In genomic region chr7:122352566-122353277, GRCm38 (mm10) we compare ENCODE assay signal across 8 mouse cellular contexts.
DNase-seq lines count a peak whose midpoint lies in the region; ATAC-seq and TF ChIP-seq lines count a peak whose summit lies in the region.

No protein-coding gene starts in this region.

- H3K4me3 ChIP-seq in liver, embryonic 13.5 days (replicated peaks) = no peak overlapping the region
- H3K4me3 ChIP-seq in liver, embryonic 12.5 days = no peak overlapping the region
- H3K4me3 ChIP-seq in forebrain, embryonic 16.5 days (replicated peaks; ENCODE audit: low read length) = no peak overlapping the region
- no peak overlapping the region for H3K4me3 ChIP-seq in midbrain, embryonic 10.5 days
- no peak overlapping the region for H3K4me3 ChIP-seq in thymus, adult 2 months (ENCODE audit: control insufficient read depth, insufficient read depth, low read length)

- 61% methylated on average over 12 of the region's 12 CpGs for WGBS in liver, embryonic 13.5 days (ENCODE audit: insufficient replicate concordance)
- 64% methylated on average over 12 of the region's 12 CpGs for WGBS in liver, embryonic 12.5 days (ENCODE audit: insufficient replicate concordance)
- 30% methylated on average over 12 of the region's 12 CpGs for WGBS in forebrain, embryonic 16.5 days
- WGBS in midbrain, embryonic 10.5 days = 78% methylated on average over 12 of the region's 12 CpGs
- WGBS in thymus, adult 2 months = 11% methylated on average over 12 of the region's 12 CpGs

- TF ChIP-seq CTCF in thymus, adult 2 months (IDR thresholded peaks at IDR 0.05; ENCODE audit: borderline replicate concordance, control insufficient read depth, extremely low read depth, insufficient read depth, low read length, poor library complexity) = no peak

- no peaks in the 10 kb centered on the region for H3K4me1 ChIP-seq in liver, embryonic 13.5 days (replicated peaks)
- H3K4me1 ChIP-seq in liver, embryonic 12.5 days = no peaks in the 10 kb centered on the region
- H3K4me1 ChIP-seq in forebrain, embryonic 16.5 days (replicated peaks; ENCODE audit: control insufficient read depth, insufficient read depth, low read length) = peaks cover 11% of the 10 kb centered on the region
- peaks cover 14% of the 10 kb centered on the region for H3K4me1 ChIP-seq in midbrain, embryonic 10.5 days
- H3K4me1 ChIP-seq in thymus, adult 2 months (replicated peaks; ENCODE audit: control insufficient read depth, insufficient read depth, low read length) = peaks cover 54% of the 10 kb centered on the region

- ATAC-seq in liver, embryonic 13.5 days (ENCODE audit: low read depth) = peak; percentile 45; the same call in 1 of the 2 replicates
- no peak; the same call in 1 of the 2 replicates for ATAC-seq in liver, embryonic 12.5 days
- ATAC-seq in forebrain, embryonic 16.5 days = peak; percentile 82
- no peak for ATAC-seq in granulocyte monocyte progenitor cell, adult 5-6 weeks (replicated peaks; ENCODE audit: poor library complexity, severe bottlenecking)

- peak; percentile 0 for DNase-seq in liver, embryonic 13.5 days
- no peak for DNase-seq in midbrain, embryonic 10.5 days (ENCODE audit: low spot score)
- DNase-seq in thymus, adult 2 months = peak; percentile 84
- DNase-seq in adrenal gland, adult 8-10 months = no peak
- no peak for DNase-seq in left cerebral cortex, adult 9 months (ENCODE audit: low spot score in 2 of 2)

- H3K27me3 ChIP-seq in liver, embryonic 13.5 days = no peaks in the 10 kb centered on the region
- H3K27me3 ChIP-seq in liver, embryonic 12.5 days (replicated peaks) = no peaks in the 10 kb centered on the region
- no peaks in the 10 kb centered on the region for H3K27me3 ChIP-seq in forebrain, embryonic 16.5 days (replicated peaks; ENCODE audit: control insufficient read depth, insufficient read depth, low read length)
- H3K27me3 ChIP-seq in midbrain, embryonic 10.5 days (ENCODE audit: low read depth, poor library complexity, severe bottlenecking) = no peaks in the 10 kb centered on the region
- no peaks in the 10 kb centered on the region; the same call in 1 of the 2 replicates for H3K27me3 ChIP-seq in thymus, adult 2 months (ENCODE audit: control insufficient read depth, insufficient read depth, low read length)

- no peak overlapping the region for H3K9ac ChIP-seq in liver, embryonic 13.5 days
- no peak overlapping the region for H3K9ac ChIP-seq in liver, embryonic 12.5 days
- H3K9ac ChIP-seq in forebrain, embryonic 16.5 days (replicated peaks; ENCODE audit: low read depth, low read length) = no peak overlapping the region

- no peaks in the 10 kb centered on the region for H3K9me3 ChIP-seq in liver, embryonic 13.5 days (replicated peaks)
- no peaks in the 10 kb centered on the region for H3K9me3 ChIP-seq in liver, embryonic 12.5 days (replicated peaks)
- no peaks in the 10 kb centered on the region for H3K9me3 ChIP-seq in forebrain, embryonic 16.5 days (ENCODE audit: control insufficient read depth, low read length)
- H3K9me3 ChIP-seq in midbrain, embryonic 10.5 days (replicated peaks) = no peaks in the 10 kb centered on the region

- no peak overlapping the region for H3K27ac ChIP-seq in liver, embryonic 13.5 days
- H3K27ac ChIP-seq in liver, embryonic 12.5 days = no peak overlapping the region
- H3K27ac ChIP-seq in forebrain, embryonic 16.5 days (ENCODE audit: low read length) = peak overlapping the region; percentile 56
- peak overlapping the region; percentile 18 for H3K27ac ChIP-seq in midbrain, embryonic 10.5 days (replicated peaks)
- H3K27ac ChIP-seq in thymus, adult 2 months (ENCODE audit: control insufficient read depth, insufficient read depth, low read length) = peak overlapping the region; percentile 99

- H3K4me2 ChIP-seq in liver, embryonic 13.5 days = no peak overlapping the region
- H3K4me2 ChIP-seq in liver, embryonic 12.5 days = no peak overlapping the region
- H3K4me2 ChIP-seq in forebrain, embryonic 16.5 days (ENCODE audit: low read length) = peak overlapping the region; percentile 20

- no peaks in the 10 kb centered on the region for H3K36me3 ChIP-seq in liver, embryonic 13.5 days
- no peaks in the 10 kb centered on the region for H3K36me3 ChIP-seq in liver, embryonic 12.5 days
- no peaks in the 10 kb centered on the region for H3K36me3 ChIP-seq in forebrain, embryonic 16.5 days (ENCODE audit: control insufficient read depth, insufficient read depth)
- no peaks in the 10 kb centered on the region for H3K36me3 ChIP-seq in midbrain, embryonic 10.5 days
- H3K36me3 ChIP-seq in thymus, adult 2 months (ENCODE audit: control insufficient read depth, insufficient read depth, low read length) = no peaks in the 10 kb centered on the region

- TF ChIP-seq POLR2A in thymus, adult 2 months (IDR thresholded peaks at IDR 0.05; ENCODE audit: control insufficient read depth, extremely low read depth, insufficient read depth, low read length, poor library complexity) = no peak

Comparison
In these comparisons a context has a peak if more than half of its experiments do, and no peak if none do; other contexts are left out.
1. ATAC-seq: peak in liver, embryonic 13.5 days (single experiment) and forebrain, embryonic 16.5 days (single experiment); none in liver, embryonic 12.5 days (single experiment) and granulocyte monocyte progenitor cell, adult 5-6 weeks (single experiment).
2. DNase-seq: peak in liver, embryonic 13.5 days (single experiment) and thymus, adult 2 months (single experiment); none in midbrain, embryonic 10.5 days (single experiment), adrenal gland, adult 8-10 months (single experiment) and left cerebral cortex, adult 9 months (0 of 2).
3. H3K27ac ChIP-seq: peak in forebrain, embryonic 16.5 days (single experiment), midbrain, embryonic 10.5 days (single experiment) and thymus, adult 2 months (single experiment); none in liver, embryonic 13.5 days (single experiment) and liver, embryonic 12.5 days (single experiment).